ENCODE assay signal across 8 mouse cellular contexts in genomic region chr16:18696074-18696819, GRCm38 (mm10).
DNase-seq lines count a peak whose midpoint lies in the region; ATAC-seq and TF ChIP-seq lines count a peak whose summit lies in the region.

No protein-coding gene starts in this region.

- peak overlapping the region; percentile 31; the same call in 1 of the 2 replicates for H3K4me2 ChIP-seq in heart, embryonic 14.5 days (ENCODE audit: low read length)
- no peak overlapping the region for H3K4me2 ChIP-seq in liver, embryonic 12.5 days
- peak overlapping the region; percentile 32 for H3K4me2 ChIP-seq in neural tube, embryonic 12.5 days (replicated peaks)

- DNase-seq in A20 (ENCODE audit: low read depth, low spot score): peak; percentile 70
- DNase-seq in brain, adult 2 months (ENCODE audit: low read depth, low spot score): peak; percentile 77
- peak; percentile 88 for DNase-seq in forebrain, embryonic 10.5 days (ENCODE audit: extremely low spot score, low spot score)
- DNase-seq in kidney, postnatal 14 days: peak; percentile 87

- peaks cover 12% of the 10 kb centered on the region for H3K4me1 ChIP-seq in forebrain, embryonic 10.5 days
- peaks cover 0 to 2% of the 10 kb centered on the region in 2 experiments; a peak in 1 of 4 replicates for H3K4me1 ChIP-seq in heart, embryonic 14.5 days (ENCODE audit: control insufficient read depth in 2 of 2, insufficient read depth in 2 of 2, low read length in 2 of 2)
- H3K4me1 ChIP-seq in liver, embryonic 12.5 days: no peaks in the 10 kb centered on the region
- peaks cover 6% of the 10 kb centered on the region; the same call in 1 of the 2 replicates for H3K4me1 ChIP-seq in neural tube, embryonic 12.5 days
- peaks cover 7% of the 10 kb centered on the region; the same call in 1 of the 2 replicates for H3K4me1 ChIP-seq in testis, adult 2 months (ENCODE audit: control insufficient read depth, insufficient read depth, low read length)

- ATAC-seq in heart, embryonic 14.5 days (ENCODE audit: insufficient number of reproducible peaks, insufficient read depth, low FRiP score, low read depth): peak; percentile 53; the same call in 1 of the 2 replicates
- peak; percentile 40; the same call in 1 of the 2 replicates for ATAC-seq in liver, embryonic 12.5 days
- peak; percentile 71; the same call in 1 of the 2 replicates for ATAC-seq in neural tube, embryonic 12.5 days (ENCODE audit: low FRiP score, low read depth)

- 13% methylated on average over 20 of the region's 20 CpGs for WGBS in forebrain, embryonic 10.5 days
- 10% methylated on average over 20 of the region's 20 CpGs for WGBS in heart, embryonic 14.5 days
- WGBS in liver, embryonic 12.5 days (ENCODE audit: insufficient replicate concordance): 13% methylated on average over 20 of the region's 20 CpGs
- WGBS in neural tube, embryonic 12.5 days: 16% methylated on average over 20 of the region's 20 CpGs

- H3K4me3 ChIP-seq in forebrain, embryonic 10.5 days: peak overlapping the region; percentile 22
- no peak overlapping the region for H3K4me3 ChIP-seq in heart, embryonic 14.5 days (ENCODE audit: control insufficient read depth in 1 of 2, insufficient read depth in 1 of 2, low read depth in 1 of 2, low read length in 2 of 2)
- H3K4me3 ChIP-seq in liver, embryonic 12.5 days: no peak overlapping the region
- no peak overlapping the region for H3K4me3 ChIP-seq in neural tube, embryonic 12.5 days
- H3K4me3 ChIP-seq in testis, adult 2 months (ENCODE audit: control insufficient read depth, low read depth, low read length): no peak overlapping the region

- H3K9me3 ChIP-seq in forebrain, embryonic 10.5 days: no peaks in the 10 kb centered on the region
- no peaks in the 10 kb centered on the region for H3K9me3 ChIP-seq in heart, embryonic 14.5 days (ENCODE audit: control insufficient read depth, low read length)
- no peaks in the 10 kb centered on the region for H3K9me3 ChIP-seq in liver, embryonic 12.5 days (replicated peaks)
- H3K9me3 ChIP-seq in neural tube, embryonic 12.5 days: no peaks in the 10 kb centered on the region

- H3K27me3 ChIP-seq in forebrain, embryonic 10.5 days (ENCODE audit: poor library complexity, severe bottlenecking): no peaks in the 10 kb centered on the region
- no peaks in the 10 kb centered on the region for H3K27me3 ChIP-seq in heart, embryonic 14.5 days (ENCODE audit: control insufficient read depth, insufficient read depth, low read length)
- no peaks in the 10 kb centered on the region; the same call in 1 of the 2 replicates for H3K27me3 ChIP-seq in liver, embryonic 12.5 days (replicated peaks)
- H3K27me3 ChIP-seq in neural tube, embryonic 12.5 days (replicated peaks): no peaks in the 10 kb centered on the region
- no peaks in the 10 kb centered on the region for H3K27me3 ChIP-seq in testis, adult 2 months (ENCODE audit: control insufficient read depth, insufficient read depth, low read length)

- H3K36me3 ChIP-seq in forebrain, embryonic 10.5 days (replicated peaks): no peaks in the 10 kb centered on the region
- H3K36me3 ChIP-seq in heart, embryonic 14.5 days (ENCODE audit: control insufficient read depth, insufficient read depth, low read length): no peaks in the 10 kb centered on the region
- no peaks in the 10 kb centered on the region for H3K36me3 ChIP-seq in liver, embryonic 12.5 days
- no peaks in the 10 kb centered on the region for H3K36me3 ChIP-seq in neural tube, embryonic 12.5 days
- H3K36me3 ChIP-seq in testis, adult 2 months (ENCODE audit: control insufficient read depth, insufficient read depth, low read length): no peaks in the 10 kb centered on the region

- H3K27ac ChIP-seq in forebrain, embryonic 10.5 days: peak overlapping the region; percentile 30; the same call in 1 of the 2 replicates
- no peak overlapping the region for H3K27ac ChIP-seq in heart, embryonic 14.5 days (replicated peaks in 1 of 2; ENCODE audit: control insufficient read depth in 1 of 2, insufficient read depth in 1 of 2, low read depth in 2 of 2, low read length in 2 of 2)
- no peak overlapping the region for H3K27ac ChIP-seq in liver, embryonic 12.5 days
- H3K27ac ChIP-seq in neural tube, embryonic 12.5 days: no peak overlapping the region
- H3K27ac ChIP-seq in testis, adult 2 months (ENCODE audit: control insufficient read depth, insufficient read depth, low read depth, low read length): no peak overlapping the region

- TF ChIP-seq CTCF in testis, adult 2 months (IDR thresholded peaks at IDR 0.05; ENCODE audit: control insufficient read depth, insufficient read depth, insufficient replicate concordance, low read depth, low read length): peak; percentile 80

- H3K9ac ChIP-seq in heart, embryonic 14.5 days (ENCODE audit: low read length): no peak overlapping the region
- no peak overlapping the region for H3K9ac ChIP-seq in liver, embryonic 12.5 days
- H3K9ac ChIP-seq in neural tube, embryonic 12.5 days: no peak overlapping the region

- TF ChIP-seq POLR2A in testis, adult 2 months (IDR thresholded peaks at IDR 0.05; ENCODE audit: control insufficient read depth, low read depth, low read length): no peak
